In the genomic region with DNA sequence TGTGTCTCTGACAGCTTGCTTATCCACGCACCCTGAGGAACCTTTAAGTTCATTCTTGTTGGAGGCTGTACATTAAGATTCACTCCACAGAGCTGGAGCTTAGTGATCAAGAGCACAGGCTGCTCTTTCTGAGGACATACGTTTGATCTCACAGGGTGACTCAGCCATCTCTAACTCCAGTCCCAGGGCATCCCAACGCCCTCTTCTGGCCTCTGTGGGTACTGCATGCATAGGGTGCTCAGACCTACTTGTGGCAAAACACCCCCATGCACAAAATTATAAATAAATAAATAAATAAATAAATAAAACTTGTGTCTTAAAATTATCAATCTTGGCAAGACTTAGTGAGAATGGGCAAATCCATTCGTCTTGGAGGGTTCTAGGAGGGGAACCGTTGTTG, we compare ENCODE assay signal across 10 mouse cellular contexts. TPM values are rescaled to one million over a fixed set of nuclear protein-coding genes. Genes with fewer than 3 reads are reported as not detected.
DNase-seq lines count a peak whose midpoint lies in the region; ATAC-seq lines count a peak whose summit lies in the region.
"Had no signal": no experiment of that assay in that cellular context is flagged by ENCODE, and none has a peak within 500 bp of the region (broad histone marks: within the 10 kb centered on the region; RNA-seq: fewer than 3 reads in every experiment).

No protein-coding gene starts in this region.

- H3K4me1 ChIP-seq in forebrain, embryonic 10.5 days, result peaks cover 72% of the 10 kb centered on the region
- peaks cover 49% of the 10 kb centered on the region for H3K4me1 ChIP-seq in forebrain, embryonic 16.5 days (replicated peaks; ENCODE audit: control insufficient read depth, insufficient read depth, low read length)
- peaks cover 36% of the 10 kb centered on the region for H3K4me1 ChIP-seq in heart, embryonic 10.5 days

- no peak overlapping the region for H3K4me3 ChIP-seq in forebrain, embryonic 10.5 days
- H3K4me3 ChIP-seq in forebrain, embryonic 16.5 days (replicated peaks; ENCODE audit: low read length), result no peak overlapping the region
- no peak overlapping the region for H3K4me3 ChIP-seq in heart, embryonic 10.5 days
- H3K4me3 ChIP-seq: lung, embryonic 15.5 days had no signal

- peak overlapping the region; percentile 87 for H3K27ac ChIP-seq in forebrain, embryonic 10.5 days
- no peak overlapping the region for H3K27ac ChIP-seq in forebrain, embryonic 16.5 days (ENCODE audit: low read length)
- H3K27ac ChIP-seq in heart, embryonic 10.5 days, result no peak overlapping the region
- H3K27ac ChIP-seq: lung, embryonic 15.5 days had no signal

- ATAC-seq in forebrain, embryonic 16.5 days, result no peak
- ATAC-seq: Patski had no signal

- peaks cover 3% of the 10 kb centered on the region; the same call in 1 of the 2 replicates for H3K27me3 ChIP-seq in forebrain, embryonic 10.5 days (ENCODE audit: poor library complexity, severe bottlenecking)
- H3K27me3 ChIP-seq in forebrain, embryonic 16.5 days (replicated peaks; ENCODE audit: control insufficient read depth, insufficient read depth, low read length), result no peaks in the 10 kb centered on the region
- H3K27me3 ChIP-seq in heart, embryonic 10.5 days (ENCODE audit: insufficient read depth, poor library complexity, severe bottlenecking), result peaks cover 17% of the 10 kb centered on the region
- H3K27me3 ChIP-seq: lung, embryonic 15.5 days; Patski had no signal

- DNase-seq in forebrain, embryonic 10.5 days (ENCODE audit: extremely low spot score, low spot score), result peak; percentile 81
- peak; percentile 73 for DNase-seq in adrenal gland, adult 18-20 months (ENCODE audit: low spot score in 2 of 2)
- peak; percentile 85 for DNase-seq in embryo, embryonic 10.5 days (ENCODE audit: low spot score)
- peak; percentile 83 for DNase-seq in heart, embryonic 10.5 days (ENCODE audit: low spot score)
- peak; percentile 59 to 80 for DNase-seq in layer of hippocampus, postnatal 25 days (ENCODE audit: extremely low spot score in 1 of 2, low spot score in 1 of 2)
- DNase-seq in mesoderm, embryonic 11.5 days (ENCODE audit: low read depth, low spot score), result peak; percentile 80
- DNase-seq in spleen, postnatal 14 days (ENCODE audit: low spot score in 2 of 2), result peak; percentile 28 to 53

- no peaks in the 10 kb centered on the region for H3K9me3 ChIP-seq in forebrain, embryonic 10.5 days
- no peaks in the 10 kb centered on the region for H3K9me3 ChIP-seq in forebrain, embryonic 16.5 days (ENCODE audit: control insufficient read depth, low read length)
- no peaks in the 10 kb centered on the region for H3K9me3 ChIP-seq in heart, embryonic 10.5 days
- H3K9me3 ChIP-seq: lung, embryonic 15.5 days had no signal

- H3K4me2 ChIP-seq in forebrain, embryonic 16.5 days (ENCODE audit: low read length), result no peak overlapping the region
- H3K4me2 ChIP-seq: lung, embryonic 15.5 days had no signal

- no peaks in the 10 kb centered on the region for H3K36me3 ChIP-seq in forebrain, embryonic 10.5 days (replicated peaks)
- H3K36me3 ChIP-seq in forebrain, embryonic 16.5 days (ENCODE audit: control insufficient read depth, insufficient read depth), result no peaks in the 10 kb centered on the region
- no peaks in the 10 kb centered on the region for H3K36me3 ChIP-seq in heart, embryonic 10.5 days
- H3K36me3 ChIP-seq: lung, embryonic 15.5 days had no signal

- no peak overlapping the region for H3K9ac ChIP-seq in forebrain, embryonic 16.5 days (replicated peaks; ENCODE audit: low read depth, low read length)
- H3K9ac ChIP-seq: lung, embryonic 15.5 days had no signal

- 38% methylated on average over 5 of the region's 5 CpGs for WGBS in forebrain, embryonic 10.5 days
- 17% methylated on average over 5 of the region's 5 CpGs for WGBS in forebrain, embryonic 16.5 days
- WGBS in heart, embryonic 10.5 days, result 36% methylated on average over 5 of the region's 5 CpGs

RNA-seq across cellular contexts. Expression of a gene that starts 8.6 kb away (rescaled TPM):
- polyA plus RNA-seq in forebrain, embryonic 10.5 days (2016; fragmentation: Nextera tagmentation; extraction: Ambion mirVana), result 0.34 TPM in 1 of 2 replicates, not detected in the other
- 0.80 TPM in 1 of 2 replicates, not detected in the other for polyA plus RNA-seq in forebrain, embryonic 16.5 days (2015; fragmentation: Nextera tagmentation; extraction: Ambion mirVana)
- not detected for total RNA-seq in adrenal gland, adult 18-20 months (2021)
- polyA plus RNA-seq in heart, embryonic 10.5 days (2016; fragmentation: Nextera tagmentation; extraction: Ambion mirVana), result not detected in 2 replicates
- under 1 TPM in 1 of 2 experiments, not detected in 1; 0.59 TPM for total RNA-seq in layer of hippocampus, postnatal 25 days (2021)
- polyA plus RNA-seq: lung, embryonic 15.5 days; Patski had no signal

RNA-seq across cellular contexts. Expression of a gene that starts 28.7 kb away (rescaled TPM):
- 64.4 and 68.1 TPM in 2 replicates for polyA plus RNA-seq in forebrain, embryonic 10.5 days (2016; fragmentation: Nextera tagmentation; extraction: Ambion mirVana)
- 97.5 and 105 TPM in 2 replicates for polyA plus RNA-seq in forebrain, embryonic 16.5 days (2015; fragmentation: Nextera tagmentation; extraction: Ambion mirVana)
- 10 to 100 TPM; 27.6 to 28.1 TPM for total RNA-seq in adrenal gland, adult 18-20 months (2021)
- polyA plus RNA-seq in heart, embryonic 10.5 days (2016; fragmentation: Nextera tagmentation; extraction: Ambion mirVana), result 63.2 and 68.2 TPM in 2 replicates
- total RNA-seq in layer of hippocampus, postnatal 25 days (2021), result 10 to 100 TPM; 61.3 to 66.5 TPM

RNA-seq across cellular contexts. Expression of a gene that starts 59.3 kb away (rescaled TPM):
- polyA plus RNA-seq in forebrain, embryonic 10.5 days (2016; fragmentation: Nextera tagmentation; extraction: Ambion mirVana), result 0.81 and 0.87 TPM in 2 replicates
- 0.20 and 0.30 TPM in 2 replicates for polyA plus RNA-seq in forebrain, embryonic 16.5 days (2015; fragmentation: Nextera tagmentation; extraction: Ambion mirVana)
- total RNA-seq in adrenal gland, adult 18-20 months (2021), result under 1 TPM; 0.35 to 0.76 TPM
- 0.51 and 0.62 TPM in 2 replicates for polyA plus RNA-seq in heart, embryonic 10.5 days (2016; fragmentation: Nextera tagmentation; extraction: Ambion mirVana)
- total RNA-seq in layer of hippocampus, postnatal 25 days (2021), result 1 to 10 TPM; 1.0 to 1.2 TPM

RNA-seq across cellular contexts. Expression of a gene that starts 59.8 kb away (rescaled TPM):
- 293 and 298 TPM in 2 replicates for polyA plus RNA-seq in forebrain, embryonic 10.5 days (2016; fragmentation: Nextera tagmentation; extraction: Ambion mirVana)
- 183 and 189 TPM in 2 replicates for polyA plus RNA-seq in forebrain, embryonic 16.5 days (2015; fragmentation: Nextera tagmentation; extraction: Ambion mirVana)
- total RNA-seq in adrenal gland, adult 18-20 months (2021), result 100 to 1,000 TPM; 254 to 289 TPM
- 254 and 281 TPM in 2 replicates for polyA plus RNA-seq in heart, embryonic 10.5 days (2016; fragmentation: Nextera tagmentation; extraction: Ambion mirVana)
- total RNA-seq in layer of hippocampus, postnatal 25 days (2021), result 100 to 1,000 TPM; 133 to 141 TPM
